Mouse (Mus musculus): ENCODE measurements around the gene Dvl1. TPM values are rescaled to one million over a fixed set of nuclear protein-coding genes. Genes with fewer than 3 reads are reported as not detected.

Dvl1 gene
- polyA plus RNA-seq, 1 experiment: not detected

DNA sequence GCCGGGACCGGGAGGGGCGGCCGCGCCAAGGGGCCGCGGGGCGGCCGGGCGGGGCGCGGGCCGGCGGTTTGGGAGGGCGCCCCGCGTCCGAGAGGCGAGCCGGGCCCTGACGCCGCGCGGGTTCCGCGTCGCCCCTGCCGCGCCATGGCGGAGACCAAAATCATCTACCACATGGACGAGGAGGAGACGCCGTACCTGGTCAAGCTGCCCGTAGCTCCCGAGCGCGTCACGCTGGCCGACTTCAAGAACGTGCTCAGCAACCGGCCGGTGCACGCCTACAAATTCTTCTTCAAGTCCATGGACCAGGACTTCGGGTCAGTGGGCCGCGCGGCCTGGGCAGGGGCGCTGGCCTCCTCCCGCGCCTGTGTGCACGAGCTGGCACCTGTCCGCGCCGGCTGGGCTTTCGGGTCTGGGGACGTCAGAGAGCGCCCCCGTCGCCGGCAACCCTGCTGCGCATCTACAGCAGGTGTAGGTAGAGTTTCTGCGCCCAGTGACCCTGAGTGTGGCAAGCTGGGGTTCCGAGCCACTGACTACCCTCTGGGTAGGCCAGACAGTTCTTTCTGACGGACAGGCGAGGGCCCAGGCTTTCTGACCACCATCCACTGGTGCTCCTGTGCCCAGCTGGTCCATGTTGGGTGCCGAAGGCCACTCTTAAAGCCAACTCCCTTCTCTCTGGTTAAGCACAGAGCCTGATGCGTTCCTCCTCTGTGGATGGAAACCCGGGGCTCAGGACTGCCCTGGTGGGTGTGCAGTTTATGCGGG is 570 bp downstream of the Dvl1 start:
- TF ChIP-seq CTCF (IDR thresholded peaks at IDR 0.05; ENCODE audit: insufficient read depth, low read depth, low read length) (no peak), POLR2A (IDR thresholded peaks at IDR 0.05; ENCODE audit: insufficient read depth, low read depth, low read length) (no peak)
- Histone ChIP-seq H3K27ac (ENCODE audit: insufficient read depth, low read depth, low read length) (no peak overlapping the region), H3K4me1 (ENCODE audit: control insufficient read depth, insufficient read depth, low read length) (peaks cover 28% of the 10 kb centered on the region), H3K4me3 (ENCODE audit: insufficient read depth, low read depth, low read length) (peak overlapping the region; percentile 85)
- 2% methylated on average over 68 of the region's 69 CpGs for WGBS

DNA sequence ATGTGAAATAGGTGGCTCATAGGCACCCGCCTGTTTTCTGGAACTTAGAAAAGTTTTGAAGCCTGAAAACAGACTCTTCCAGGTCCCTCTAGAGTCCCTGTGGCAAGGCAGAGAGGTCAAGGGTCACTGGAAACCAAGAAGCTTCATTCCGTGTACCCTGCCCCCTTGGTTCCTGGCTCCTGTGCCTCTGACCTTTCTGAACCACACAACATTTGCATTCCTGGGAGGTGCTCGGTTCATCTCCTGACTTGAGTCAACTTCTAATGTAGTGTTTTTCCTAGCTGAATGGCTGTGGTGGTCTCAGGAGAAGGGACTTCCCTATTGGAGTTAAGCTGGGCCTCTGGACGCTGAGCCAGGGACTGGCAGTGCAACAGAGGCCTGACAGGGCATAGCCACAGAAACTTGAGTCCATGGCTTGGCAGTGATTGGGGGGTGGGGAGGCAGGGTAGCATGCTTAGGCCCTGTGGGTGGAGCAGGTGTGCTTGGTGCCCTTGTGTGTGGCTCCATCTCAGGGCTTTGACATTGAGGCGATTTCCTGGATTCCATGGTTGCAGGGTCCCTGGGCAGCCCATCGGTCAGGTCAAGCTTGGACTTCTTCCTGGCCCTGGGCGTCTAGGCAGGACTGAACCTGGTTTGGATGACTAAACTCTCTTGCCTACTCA is 1.4 kb downstream of the Dvl1 start:
- 47% methylated on average over 7 of the region's 7 CpGs for WGBS
- TF ChIP-seq POLR2A (IDR thresholded peaks at IDR 0.05; ENCODE audit: insufficient read depth, low read depth, low read length) (no peak), CTCF (IDR thresholded peaks at IDR 0.05; ENCODE audit: insufficient read depth, low read depth, low read length) (no peak)
- Histone ChIP-seq H3K27ac (ENCODE audit: insufficient read depth, low read depth, low read length) (no peak overlapping the region), H3K4me3 (ENCODE audit: insufficient read depth, low read depth, low read length) (peak overlapping the region; percentile 85), H3K4me1 (ENCODE audit: control insufficient read depth, insufficient read depth, low read length) (peaks cover 32% of the 10 kb centered on the region)

DNA sequence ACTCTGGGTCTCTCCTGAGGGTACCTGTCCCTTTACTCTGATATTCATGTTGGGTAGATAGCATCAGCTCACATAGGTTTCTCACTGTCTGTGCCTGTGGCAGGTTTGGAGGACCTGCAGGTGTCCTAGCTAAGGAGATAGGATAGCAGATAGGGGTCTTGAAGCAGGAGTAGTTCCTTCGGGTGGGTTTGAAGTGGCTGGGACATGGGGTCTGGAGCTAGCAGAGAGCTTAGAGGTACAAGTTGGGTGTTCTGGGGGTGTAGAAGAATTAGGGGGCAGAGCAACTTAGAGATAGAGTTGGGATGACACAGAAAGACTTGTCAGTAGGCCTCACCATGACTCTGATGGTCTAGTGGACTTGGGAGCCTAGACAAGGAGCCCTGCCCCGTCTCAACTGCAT is 2.2 kb downstream of the Dvl1 start:
- Histone ChIP-seq H3K4me1 (ENCODE audit: control insufficient read depth, insufficient read depth, low read length) (peaks cover 32% of the 10 kb centered on the region), H3K4me3 (ENCODE audit: insufficient read depth, low read depth, low read length) (no peak overlapping the region), H3K27ac (ENCODE audit: insufficient read depth, low read depth, low read length) (no peak overlapping the region)
- 94% methylated on average over 2 of the region's 2 CpGs for WGBS
- TF ChIP-seq POLR2A (IDR thresholded peaks at IDR 0.05; ENCODE audit: insufficient read depth, low read depth, low read length) (no peak), CTCF (IDR thresholded peaks at IDR 0.05; ENCODE audit: insufficient read depth, low read depth, low read length) (no peak)

DNA sequence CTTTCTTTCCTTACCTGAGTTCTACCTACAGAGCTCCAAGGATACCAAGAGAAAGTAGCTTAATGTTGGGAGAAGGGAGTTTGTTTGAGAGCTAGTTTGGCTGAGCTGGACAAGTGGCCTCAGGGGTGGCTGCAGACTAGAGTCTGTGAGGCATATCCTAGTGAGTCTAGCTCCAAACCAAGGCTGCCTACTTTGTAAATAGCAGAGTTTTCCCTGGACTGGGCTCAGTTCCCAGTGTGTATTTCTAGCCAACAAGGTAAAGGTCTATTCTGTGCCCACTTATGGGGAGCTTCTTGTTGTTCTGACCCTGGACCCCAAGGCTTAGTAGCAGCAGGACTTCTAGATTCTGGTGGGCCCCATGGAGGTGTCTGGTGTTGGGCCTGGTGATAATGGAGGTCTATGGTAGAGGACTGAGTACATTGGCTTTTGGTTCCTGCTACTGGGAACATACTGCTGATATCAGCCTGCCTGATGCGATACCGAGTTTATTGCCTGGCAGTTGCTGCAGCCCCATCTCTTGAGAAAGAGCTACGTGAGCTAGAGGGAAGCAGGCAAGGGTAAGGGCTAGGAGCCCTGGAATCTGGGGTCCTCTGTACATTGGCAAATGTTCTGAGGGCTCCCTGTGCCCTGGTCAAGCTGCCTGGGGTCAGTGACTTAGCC is 2.7 kb downstream of the Dvl1 start:
- WGBS: 88% methylated on average over 3 of the region's 3 CpGs
- TF ChIP-seq POLR2A (IDR thresholded peaks at IDR 0.05; ENCODE audit: insufficient read depth, low read depth, low read length) (no peak), CTCF (IDR thresholded peaks at IDR 0.05; ENCODE audit: insufficient read depth, low read depth, low read length) (no peak)
- H3K4me1 ChIP-seq (ENCODE audit: control insufficient read depth, insufficient read depth, low read length): peaks cover 32% of the 10 kb centered on the region
- no peak overlapping the region for H3K4me3 ChIP-seq (ENCODE audit: insufficient read depth, low read depth, low read length)
- no peak overlapping the region for H3K27ac ChIP-seq (ENCODE audit: insufficient read depth, low read depth, low read length)

DNA sequence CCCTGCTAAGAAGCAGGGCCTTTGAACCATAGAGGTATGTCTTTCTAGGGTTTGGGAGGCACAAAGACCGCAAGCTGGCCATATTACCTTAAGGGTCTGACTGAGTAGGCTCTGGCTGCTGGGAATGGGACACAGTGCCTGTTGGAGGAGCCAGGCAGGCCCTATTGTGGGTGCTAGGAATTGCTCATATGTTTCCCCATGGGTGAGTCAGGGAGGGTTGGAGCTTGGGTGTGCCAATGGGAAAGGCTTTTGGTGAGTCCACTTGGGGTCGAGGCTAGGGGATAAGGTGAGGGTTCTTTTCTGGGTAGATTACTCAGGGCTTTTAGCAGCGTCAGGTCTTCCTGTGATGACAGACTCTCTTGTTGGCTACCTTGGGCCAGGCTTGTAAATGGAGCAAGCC is 4.2 kb downstream of the Dvl1 start:
- 86% methylated on average over 3 of the region's 3 CpGs for WGBS
- H3K27ac ChIP-seq (ENCODE audit: insufficient read depth, low read depth, low read length): no peak overlapping the region
- no peak for TF ChIP-seq POLR2A (IDR thresholded peaks at IDR 0.05; ENCODE audit: insufficient read depth, low read depth, low read length)
- TF ChIP-seq CTCF (IDR thresholded peaks at IDR 0.05; ENCODE audit: insufficient read depth, low read depth, low read length): no peak
- peaks cover 30% of the 10 kb centered on the region for H3K4me1 ChIP-seq (ENCODE audit: control insufficient read depth, insufficient read depth, low read length)
- no peak overlapping the region for H3K4me3 ChIP-seq (ENCODE audit: insufficient read depth, low read depth, low read length)

DNA sequence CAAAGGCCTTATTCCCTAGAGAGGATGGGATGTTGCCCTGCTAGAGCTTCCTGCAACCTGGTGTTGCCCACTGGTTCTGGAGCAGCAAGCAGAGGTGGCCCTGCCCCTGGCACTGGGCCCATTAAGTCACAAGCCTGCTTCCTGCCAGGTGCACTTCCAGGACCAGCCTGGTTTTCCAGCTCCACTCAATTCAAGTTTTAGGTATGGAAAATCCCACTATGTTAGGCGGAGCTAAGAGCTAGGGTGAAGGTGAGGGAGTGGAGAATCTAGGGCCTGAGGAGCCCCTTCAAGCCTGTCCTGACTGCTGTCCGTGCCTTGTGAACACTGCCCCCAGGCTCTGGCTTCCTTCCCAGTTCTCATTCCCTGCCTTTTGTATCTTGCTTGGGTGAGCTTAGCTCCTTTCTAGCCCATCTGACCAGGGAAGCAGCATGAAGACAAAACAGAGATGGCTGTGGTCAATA is 4.8 kb downstream of the Dvl1 start:
- Histone ChIP-seq H3K27ac (ENCODE audit: insufficient read depth, low read depth, low read length) (no peak overlapping the region), H3K4me1 (ENCODE audit: control insufficient read depth, insufficient read depth, low read length) (peaks cover 26% of the 10 kb centered on the region), H3K4me3 (ENCODE audit: insufficient read depth, low read depth, low read length) (no peak overlapping the region)
- TF ChIP-seq CTCF (IDR thresholded peaks at IDR 0.05; ENCODE audit: insufficient read depth, low read depth, low read length) (no peak), POLR2A (IDR thresholded peaks at IDR 0.05; ENCODE audit: insufficient read depth, low read depth, low read length) (no peak)
- 68% methylated on average over 2 of the region's 2 CpGs for WGBS

DNA sequence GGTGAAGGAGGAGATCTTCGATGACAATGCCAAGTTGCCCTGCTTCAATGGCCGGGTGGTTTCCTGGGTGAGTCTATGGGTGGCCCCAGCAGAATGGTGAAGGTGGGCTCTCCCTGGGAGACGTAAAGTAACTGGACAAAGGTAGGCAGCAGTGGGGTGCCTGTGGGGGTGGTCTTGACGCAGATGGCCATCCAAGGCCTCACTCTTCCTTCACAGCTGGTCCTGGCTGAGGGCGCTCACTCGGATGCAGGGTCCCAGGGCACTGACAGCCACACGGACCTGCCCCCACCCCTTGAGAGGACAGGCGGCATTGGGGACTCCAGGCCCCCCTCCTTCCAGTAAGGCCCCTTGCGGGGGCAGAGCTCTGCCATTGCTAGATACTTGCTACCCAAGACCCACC is 6.2 kb downstream of the Dvl1 start:
- H3K4me1 ChIP-seq (ENCODE audit: control insufficient read depth, insufficient read depth, low read length): peaks cover 19% of the 10 kb centered on the region
- TF ChIP-seq CTCF (IDR thresholded peaks at IDR 0.05; ENCODE audit: insufficient read depth, low read depth, low read length) (no peak), POLR2A (IDR thresholded peaks at IDR 0.05; ENCODE audit: insufficient read depth, low read depth, low read length) (no peak)
- 90% methylated on average over 9 of the region's 9 CpGs for WGBS
- H3K4me3 ChIP-seq (ENCODE audit: insufficient read depth, low read depth, low read length): no peak overlapping the region
- H3K27ac ChIP-seq (ENCODE audit: insufficient read depth, low read depth, low read length): no peak overlapping the region

DNA sequence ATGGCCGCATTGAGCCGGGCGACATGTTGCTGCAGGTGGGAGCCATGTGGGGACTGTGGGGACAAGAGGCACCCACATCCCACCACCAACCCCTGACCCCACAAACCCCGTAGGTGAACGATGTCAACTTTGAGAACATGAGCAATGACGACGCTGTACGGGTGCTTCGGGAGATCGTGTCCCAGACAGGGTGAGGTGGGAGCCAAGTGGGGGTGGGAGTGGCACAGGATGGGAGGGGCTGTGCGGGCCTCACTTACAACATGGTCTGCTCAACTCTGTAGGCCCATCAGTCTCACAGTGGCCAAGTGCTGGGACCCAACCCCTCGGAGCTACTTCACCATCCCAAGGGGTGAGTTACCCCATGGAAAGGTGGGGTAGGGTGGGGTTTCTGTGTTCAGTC is 7.8 kb downstream of the Dvl1 start:
- TF ChIP-seq POLR2A (IDR thresholded peaks at IDR 0.05; ENCODE audit: insufficient read depth, low read depth, low read length) (no peak), CTCF (IDR thresholded peaks at IDR 0.05; ENCODE audit: insufficient read depth, low read depth, low read length) (no peak)
- H3K27ac ChIP-seq (ENCODE audit: insufficient read depth, low read depth, low read length): no peak overlapping the region
- WGBS: 96% methylated on average over 12 of the region's 12 CpGs
- H3K4me1 ChIP-seq (ENCODE audit: control insufficient read depth, insufficient read depth, low read length): 0 out of 2 replicates have a peak, but pooled peaks cover 13% of the 10 kb centered on the region
- H3K4me3 ChIP-seq (ENCODE audit: insufficient read depth, low read depth, low read length): no peak overlapping the region

DNA sequence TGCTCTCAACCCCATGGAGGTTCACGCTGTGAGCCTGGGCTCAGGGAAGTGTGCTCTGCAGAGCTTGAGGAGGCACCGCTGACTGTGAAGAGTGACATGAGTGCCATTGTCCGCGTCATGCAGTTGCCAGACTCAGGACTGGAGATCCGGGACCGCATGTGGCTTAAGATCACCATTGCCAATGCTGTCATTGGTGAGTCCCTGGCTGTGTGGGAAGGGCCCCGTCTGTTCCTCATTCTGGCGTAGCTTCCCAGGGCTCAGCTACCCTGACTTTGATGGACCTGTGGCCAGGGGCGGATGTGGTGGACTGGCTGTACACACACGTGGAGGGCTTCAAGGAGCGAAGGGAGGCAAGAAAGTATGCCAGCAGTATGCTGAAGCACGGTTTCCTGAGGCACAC is 8.9 kb downstream of the Dvl1 start:
- TF ChIP-seq CTCF (IDR thresholded peaks at IDR 0.05; ENCODE audit: insufficient read depth, low read depth, low read length): no peak
- no peak for TF ChIP-seq POLR2A (IDR thresholded peaks at IDR 0.05; ENCODE audit: insufficient read depth, low read depth, low read length)
- 0 out of 2 replicates have a peak, but pooled peaks cover 12% of the 10 kb centered on the region for H3K4me1 ChIP-seq (ENCODE audit: control insufficient read depth, insufficient read depth, low read length)
- no peak overlapping the region for H3K4me3 ChIP-seq (ENCODE audit: insufficient read depth, low read depth, low read length)
- no peak overlapping the region for H3K27ac ChIP-seq (ENCODE audit: insufficient read depth, low read depth, low read length)
- 92% methylated on average over 12 of the region's 12 CpGs for WGBS
